Mouse (Mus musculus) MEL (cell line): ENCODE measurements around the gene Trim3. TPM values are rescaled to one million over a fixed set of nuclear protein-coding genes. Genes with fewer than 3 reads are reported as not detected.
A peak's percentile ranks its signal among the peaks of the same experiment; 100 is the strongest.

ENCODE experiments used
- DNase-seq: peaks from one replicate; pipeline ENCODE4 v3.0.0; 2011; ENCODE audit warnings: low read depth, low spot score
- H3K27ac ChIP-seq: 2 replicates; pipeline ENCODE4 v1.5.1; 2012; ENCODE audit warnings: low read depth, mild to moderate bottlenecking, control low read depth, low read length, moderate library complexity; ENCODE audit not compliant: control insufficient read depth
- H3K27me3 ChIP-seq, 2 experiments: fragments of 150-350 bp in 1 of 2; sonication (generic) in 1 of 2; 2 replicates each; pipeline ENCODE4 v1.6.1; 2012; ENCODE audit warnings: low read length in 2 of 2, mild to moderate bottlenecking in 2 of 2, improper control_type of control experiment in 1 of 2, moderate library complexity in 1 of 2; ENCODE audit not compliant: insufficient read depth in 2 of 2, control insufficient read depth in 1 of 2
- H3K36me3 ChIP-seq, 2 experiments: 2 replicates each; pipeline ENCODE4 v1.6.1; 2012 to 2014; ENCODE audit warnings: low read length in 2 of 2, improper control_type of control experiment in 1 of 2, inconsistent platforms in 1 of 2, mild to moderate bottlenecking in 1 of 2; ENCODE audit not compliant: insufficient read depth in 2 of 2, control insufficient read depth in 1 of 2
- H3K4me1 ChIP-seq, 2 experiments: fragments of 150-350 bp in 1 of 2; sonication (generic) in 1 of 2; 2 replicates each; pipeline ENCODE4 v1.6.1; 2012; ENCODE audit warnings: low read length in 2 of 2, improper control_type of control experiment in 1 of 2, mild to moderate bottlenecking in 1 of 2; ENCODE audit not compliant: insufficient read depth in 2 of 2, control insufficient read depth in 1 of 2
- H3K4me3 ChIP-seq, 2 experiments: fragments of 150-350 bp in 1 of 2; sonication (generic) in 1 of 2; 2 replicates each; pipeline ENCODE4 v1.5.1; 2012; ENCODE audit warnings: low read depth in 2 of 2, low read length in 2 of 2, mild to moderate bottlenecking in 2 of 2, moderate library complexity in 2 of 2, control low read depth in 1 of 2, improper control_type of control experiment in 1 of 2; ENCODE audit not compliant: control insufficient read depth in 1 of 2, insufficient read depth in 1 of 2
- H3K79me2 ChIP-seq: 2 replicates; pipeline ENCODE4 v1.6.1; 2012; ENCODE audit warnings: mild to moderate bottlenecking, low read length, moderate library complexity; ENCODE audit not compliant: control insufficient read depth, poor library complexity, insufficient read depth
- H3K9ac ChIP-seq: 2 replicates; pipeline ENCODE4 v1.6.1; 2012; ENCODE audit warnings: low read depth, mild to moderate bottlenecking, control low read depth, low read length, moderate library complexity; ENCODE audit not compliant: control insufficient read depth, poor library complexity, severe bottlenecking
- H3K9me3 ChIP-seq: fragments of 150-350 bp; sonication (generic); replicated peaks from 2 replicates; pipeline ENCODE4 v1.6.1; 2012; ENCODE audit warnings: mild to moderate bottlenecking, low read length, improper control_type of control experiment, moderate library complexity; ENCODE audit not compliant: insufficient read depth
- BHLHE40 ChIP-seq: IDR thresholded peaks from 2 replicates; pipeline ENCODE4 v1.6.1; 2012; ENCODE audit warnings: low read depth, mild to moderate bottlenecking, inconsistent platforms, low read length, improper control_type of control experiment, borderline replicate concordance
- ELF1 ChIP-seq: IDR thresholded peaks from 2 replicates; pipeline ENCODE4 v1.6.1; 2014; ENCODE audit warnings: low read depth, mild to moderate bottlenecking, inconsistent platforms, low read length, improper control_type of control experiment, moderate library complexity
- EP300 ChIP-seq, 2 experiments: IDR thresholded peaks; 2 replicates each; pipeline ENCODE4 v1.6.1; 2011; ENCODE audit warnings: improper control_type of control experiment in 2 of 2, low read length in 2 of 2, low read depth in 1 of 2, mild to moderate bottlenecking in 1 of 2
- ETS1 ChIP-seq: IDR thresholded peaks from 2 replicates; pipeline ENCODE4 v1.6.1; 2012; ENCODE audit warnings: low read depth, mild to moderate bottlenecking, inconsistent platforms, low read length, improper control_type of control experiment, moderate library complexity
- GATA1 ChIP-seq: IDR thresholded peaks from 2 replicates; pipeline ENCODE4 v1.6.1; 2011; ENCODE audit warnings: low read depth, low read length, improper control_type of control experiment
- MAZ ChIP-seq: IDR thresholded peaks from 2 replicates; pipeline ENCODE4 v1.6.1; 2012; ENCODE audit warnings: low read depth, mild to moderate bottlenecking, inconsistent platforms, low read length, improper control_type of control experiment
- MEF2A ChIP-seq: IDR thresholded peaks from 2 replicates; pipeline ENCODE4 v1.6.1; 2014; ENCODE audit warnings: low read depth, mild to moderate bottlenecking, inconsistent platforms, low read length, improper control_type of control experiment; ENCODE audit not compliant: poor library complexity, insufficient replicate concordance, severe bottlenecking; ENCODE audit errors: extremely low read depth
- MYC ChIP-seq: IDR thresholded peaks from 2 replicates; pipeline ENCODE4 v1.6.1; 2011; ENCODE audit warnings: low read depth, mild to moderate bottlenecking, low read length, improper control_type of control experiment, moderate library complexity
- NRF1 ChIP-seq: IDR thresholded peaks from 2 replicates; pipeline ENCODE4 v1.6.1; 2014; ENCODE audit warnings: low read depth, mild to moderate bottlenecking, inconsistent platforms, low read length, improper control_type of control experiment, moderate library complexity; ENCODE audit not compliant: poor library complexity, insufficient read depth, severe bottlenecking
- POLR2A ChIP-seq, 2 experiments: IDR thresholded peaks; 2 replicates each; pipeline ENCODE4 v1.6.1; 2011 to 2012; ENCODE audit warnings: low read length in 2 of 2, mild to moderate bottlenecking in 2 of 2, control low read depth in 1 of 2, improper control_type of control experiment in 1 of 2, low read depth in 1 of 2, moderate library complexity in 1 of 2; ENCODE audit not compliant: control insufficient read depth in 1 of 2, insufficient read depth in 1 of 2, poor library complexity in 1 of 2
- RAD21 ChIP-seq: IDR thresholded peaks from 2 replicates; pipeline ENCODE4 v1.6.1; 2011; ENCODE audit warnings: mild to moderate bottlenecking, low read depth, low read length, improper control_type of control experiment
- RCOR1 ChIP-seq: IDR thresholded peaks from 2 replicates; pipeline ENCODE4 v1.6.1; 2012; ENCODE audit warnings: low read depth, mild to moderate bottlenecking, inconsistent platforms, low read length, improper control_type of control experiment
- SIN3A ChIP-seq: IDR thresholded peaks from 2 replicates; pipeline ENCODE4 v1.6.1; 2012; ENCODE audit warnings: low read length, improper control_type of control experiment, inconsistent platforms
- SMC3 ChIP-seq: IDR thresholded peaks from 2 replicates; pipeline ENCODE4 v1.6.1; 2011; ENCODE audit warnings: low read depth, low read length, improper control_type of control experiment
- TAL1 ChIP-seq: IDR thresholded peaks from 2 replicates; pipeline ENCODE4 v1.6.1; 2012; ENCODE audit warnings: mild to moderate bottlenecking, inconsistent platforms, low read length, moderate library complexity, mixed read lengths
- TCF12 ChIP-seq: IDR thresholded peaks from 2 replicates; pipeline ENCODE4 v1.6.1; 2014; ENCODE audit warnings: low read depth, mild to moderate bottlenecking, inconsistent platforms, low read length, improper control_type of control experiment, moderate library complexity
- UBTF ChIP-seq: IDR thresholded peaks from 2 replicates; pipeline ENCODE4 v1.6.1; 2012; ENCODE audit warnings: low read depth, mild to moderate bottlenecking, inconsistent platforms, low read length, improper control_type of control experiment, moderate library complexity, borderline replicate concordance; ENCODE audit not compliant: insufficient read depth
- ZC3H11A ChIP-seq: IDR thresholded peaks from 2 replicates; pipeline ENCODE4 v1.6.1; 2012; ENCODE audit warnings: low read depth, mild to moderate bottlenecking, inconsistent platforms, low read length, improper control_type of control experiment
- ZNF384 ChIP-seq: IDR thresholded peaks from 2 replicates; pipeline ENCODE4 v1.6.1; 2012; ENCODE audit warnings: low read depth, mild to moderate bottlenecking, inconsistent platforms, low read length, improper control_type of control experiment
- polyA plus RNA-seq, 2 experiments: library from polyadenylated mRNA; stranded (reverse) in 1 of 2; unstranded in 1 of 2; fragments of >175 nt in 1 of 2; fragments of >200 nt in 1 of 2; gene quantifications; 2 replicates each; pipeline versions ENCODE4 v1.2.1 to v1.2.4; 2012; ENCODE audit warnings: low replicate concordance in 2 of 2, low read depth in 1 of 2; ENCODE audit not compliant: insufficient read length in 2 of 2, insufficient read depth in 1 of 2, missing spikeins in 1 of 2
- total RNA-seq: library from RNA; depleted of rRNA; stranded (reverse); fragments of 300-350 nt; gene quantifications from 2 replicates; pipeline ENCODE4 v1.2.3, GENCODE M21; 2012

The Trim3 gene
- total and polyA plus RNA-seq, 3 experiments = 7.0 to 15.4 TPM; not detected in 1

DNA sequence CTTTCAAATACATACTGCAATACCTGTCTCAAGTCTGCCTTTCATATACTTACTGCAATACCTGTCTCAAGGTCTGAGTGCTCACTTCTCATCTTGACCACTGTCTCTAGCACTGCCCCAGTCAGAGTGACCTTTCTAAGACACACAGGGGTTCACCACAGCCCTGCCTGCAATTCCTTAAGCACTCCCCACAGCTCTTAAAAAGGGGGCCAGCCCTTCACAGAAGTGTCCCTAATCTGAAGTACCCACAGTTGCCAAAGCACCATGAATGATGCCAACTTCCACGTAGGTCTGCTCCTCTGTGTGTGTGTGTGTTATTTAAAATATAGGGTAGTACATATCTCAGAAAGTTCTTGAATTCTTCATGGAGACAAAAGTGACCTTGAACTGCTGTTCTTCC lies 21.6 kb downstream of the Trim3 start:
- DNase-seq = no peak
- Histone ChIP-seq H3K27me3 (no peaks in the 10 kb centered on the region), H3K4me1 (peaks cover 2 to 14% of the 10 kb centered on the region in 2 experiments; a peak in 2 of 4 replicates), H3K27ac (no peak overlapping the region), H3K36me3 (peaks cover 0 to 11% of the 10 kb centered on the region in 2 experiments; a peak in 2 of 4 replicates), H3K9me3 (no peaks in the 10 kb centered on the region), H3K79me2 (no peaks in the 10 kb centered on the region), H3K4me3 (no peak overlapping the region), H3K9ac (no peak overlapping the region)
- TF ChIP-seq MAZ = no peak
- no peak for TF ChIP-seq POLR2A (IDR thresholded peaks at IDR 0.05; ENCODE audit: control insufficient read depth in 1 of 2, insufficient read depth in 1 of 2, low read depth in 1 of 2, low read length in 2 of 2, poor library complexity in 1 of 2)
- no peak for TF ChIP-seq EP300 (IDR thresholded peaks at IDR 0.05; ENCODE audit: low read depth in 1 of 2, low read length in 2 of 2)
- no peak for TF ChIP-seq UBTF
- TF ChIP-seq SIN3A = no peak
- no peak for TF ChIP-seq RAD21
- TF ChIP-seq SMC3 = no peak
- TF ChIP-seq MEF2A = no peak
- TF ChIP-seq MYC = no peak
- TF ChIP-seq ELF1 = no peak

DNA sequence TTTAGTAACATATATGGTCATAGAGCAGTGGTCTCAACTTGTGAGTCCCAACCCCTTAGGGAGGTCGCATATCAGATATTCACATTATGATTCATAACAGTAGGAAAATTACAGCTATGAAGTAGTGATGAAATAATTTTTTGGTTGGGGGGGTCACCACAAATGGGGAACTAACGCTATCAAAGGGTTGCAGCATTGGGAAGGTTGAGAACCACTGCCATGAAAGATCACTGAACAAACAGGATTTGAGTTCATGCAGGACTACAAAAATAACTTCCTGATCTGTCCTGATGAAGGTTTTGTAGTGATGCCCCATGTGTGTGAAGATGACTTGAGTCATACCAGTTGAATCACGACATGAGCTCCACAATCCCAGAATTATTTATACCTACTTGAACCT lies 24.9 kb downstream of the Trim3 start:
- no peak overlapping the region for H3K9ac ChIP-seq
- peaks cover 2 to 14% of the 10 kb centered on the region in 2 experiments; a peak in 2 of 4 replicates for H3K4me1 ChIP-seq
- no peaks in the 10 kb centered on the region for H3K27me3 ChIP-seq
- TF ChIP-seq MAZ (no peak), ZC3H11A (no peak), ZNF384 (no peak), EP300 (IDR thresholded peaks at IDR 0.05; ENCODE audit: low read depth in 1 of 2, low read length in 2 of 2) (peak; percentile 87 to 92), MYC (no peak), RCOR1 (peak; percentile 78), TCF12 (peak; percentile 80), MEF2A (no peak), BHLHE40 (no peak), ETS1 (peak; percentile 61), ELF1 (no peak), TAL1 (peak; percentile 92), GATA1 (peak; percentile 88), NRF1 (no peak)
- TF ChIP-seq, all 39 proteins: peak for 6
- peak; percentile 80 for DNase-seq
- peaks cover 0 to 11% of the 10 kb centered on the region in 2 experiments; a peak in 2 of 4 replicates for H3K36me3 ChIP-seq
- no peak overlapping the region for H3K4me3 ChIP-seq
- no peaks in the 10 kb centered on the region for H3K79me2 ChIP-seq
- H3K9me3 ChIP-seq = no peaks in the 10 kb centered on the region
- H3K27ac ChIP-seq = no peak overlapping the region
